Mouse (Mus musculus) mesoderm, embryonic 11.5 days (tissue): ENCODE measurements around the gene Mecr.
A peak's percentile ranks its signal among the peaks of the same experiment; 100 is the strongest.

ENCODE experiments used
- DNase-seq: peaks from one replicate; pipeline ENCODE4 v3.0.0-alpha.2; 2012; ENCODE audit warnings: low read depth, low spot score

Gene Mecr

DNA sequence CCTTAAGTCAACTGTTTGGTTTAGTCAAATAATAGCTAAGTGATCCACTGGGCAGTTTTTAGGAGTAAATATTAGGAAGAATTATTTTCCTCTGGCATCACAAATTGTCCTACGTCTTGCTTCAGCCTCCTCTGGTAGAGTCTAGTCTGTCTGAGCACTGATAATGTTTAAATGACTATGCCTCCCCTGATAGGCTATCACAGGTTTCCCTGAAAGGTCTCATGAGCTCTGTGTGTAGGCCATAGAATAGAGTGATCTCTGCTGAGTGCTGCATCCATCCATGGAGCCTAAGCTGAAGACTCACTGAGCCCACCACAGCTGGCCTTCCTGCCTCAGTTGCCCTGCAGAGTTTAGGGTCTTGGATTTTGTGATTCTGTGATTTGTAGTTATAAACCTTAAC is 45.3 kb downstream of the Mecr start:
- DNase-seq, result no peak

DNA sequence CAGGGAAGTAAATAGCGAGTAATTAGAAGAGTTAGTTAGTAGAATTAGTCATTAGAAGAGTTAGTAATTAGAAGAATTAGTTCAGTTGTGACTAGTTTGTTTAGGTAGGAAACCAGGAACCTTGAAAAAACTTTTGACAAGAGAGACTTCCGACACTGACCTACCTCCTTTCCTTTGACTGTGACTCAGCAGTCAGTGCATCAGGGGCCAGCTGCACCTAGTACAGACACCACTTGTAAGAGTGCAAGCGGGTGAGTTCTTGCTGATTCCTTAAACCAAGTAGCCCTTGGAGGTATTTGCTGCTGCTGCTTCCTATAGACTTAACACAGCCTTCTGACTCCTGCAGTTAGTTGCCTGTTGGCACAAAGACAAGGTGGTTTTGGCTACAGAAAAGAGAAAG is 47.4 kb downstream of the Mecr start:
- no peak for DNase-seq

- DNase-seq, result no peak
Measured at GRCm38 (mm10) chr4:131897109-131897508, 53.8 kb downstream of the Mecr start.

GRCm38 (mm10) chr4:131897787-131898186 is 54.5 kb downstream of the Mecr start:
- no peak for DNase-seq

DNA sequence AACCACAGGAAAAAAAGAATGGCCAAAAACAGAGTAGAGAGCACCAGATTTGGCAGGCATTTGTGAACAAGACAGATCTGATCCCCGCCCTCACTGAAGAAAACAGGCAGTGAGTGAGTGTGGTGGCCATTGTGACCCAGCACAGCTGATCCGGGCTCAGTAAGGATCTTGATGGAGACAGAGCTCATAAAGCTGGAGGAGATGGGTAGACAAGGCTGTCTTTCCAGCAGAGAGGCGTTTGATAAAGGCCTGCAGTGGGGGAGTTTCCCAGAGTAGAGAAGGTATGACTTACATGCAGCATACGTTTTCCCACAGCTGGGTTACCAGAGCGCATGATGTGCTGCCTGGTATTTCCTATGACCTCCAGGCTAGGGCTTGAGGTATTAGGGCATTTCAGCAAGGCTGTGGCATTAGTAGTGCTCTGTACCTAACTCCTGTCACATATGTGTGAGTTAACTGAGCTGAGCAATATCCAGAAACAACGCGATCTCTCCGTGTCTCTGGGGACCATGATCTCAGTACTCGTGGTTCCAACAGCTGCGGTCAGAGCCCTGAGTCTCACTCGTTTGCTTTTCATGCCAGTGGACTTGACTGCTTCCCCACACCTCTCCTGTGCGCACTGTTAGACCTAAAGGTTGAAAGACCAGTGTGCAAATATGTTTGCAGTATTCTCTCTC is 55.4 kb downstream of the Mecr start:
- DNase-seq, result no peak

DNA sequence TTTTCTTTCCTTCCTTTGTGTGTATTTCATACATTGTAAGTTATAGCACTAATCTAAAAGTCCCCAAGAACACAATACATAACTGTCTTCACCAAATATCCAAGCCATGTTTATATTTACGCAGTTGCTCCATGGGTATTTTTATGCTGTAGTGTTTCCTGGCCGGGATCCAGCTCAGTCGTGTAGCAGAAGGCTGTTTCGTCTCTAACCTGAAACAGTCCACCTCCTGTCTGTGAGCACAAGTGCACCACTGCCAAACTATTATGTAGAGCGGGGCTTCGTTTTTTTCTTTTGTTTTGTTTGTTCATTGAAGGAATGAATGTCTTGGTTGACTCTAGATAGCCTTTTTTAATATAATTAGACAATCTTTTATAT is 55.9 kb downstream of the Mecr start:
- DNase-seq, result no peak

DNA sequence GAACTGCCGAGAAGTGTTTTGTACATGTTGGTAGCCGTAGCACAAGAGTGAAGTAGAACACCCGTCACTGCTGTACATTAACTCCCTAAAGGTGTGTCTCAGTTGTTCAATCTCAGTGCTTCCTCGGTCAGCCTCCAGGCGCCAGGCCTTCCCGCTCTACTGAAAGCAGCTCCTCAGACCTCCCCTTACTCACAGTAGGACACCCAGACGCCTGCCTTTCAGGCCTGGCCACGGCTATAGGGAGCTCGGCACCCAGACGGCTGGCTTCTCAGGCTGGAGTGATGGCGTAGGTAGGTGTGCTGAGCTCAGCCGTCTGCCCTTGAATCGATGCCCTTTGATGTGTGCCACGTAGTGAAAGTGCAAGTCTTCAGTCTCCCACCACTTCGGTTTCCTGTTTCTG is 57.8 kb downstream of the Mecr start:
- no peak for DNase-seq

DNA sequence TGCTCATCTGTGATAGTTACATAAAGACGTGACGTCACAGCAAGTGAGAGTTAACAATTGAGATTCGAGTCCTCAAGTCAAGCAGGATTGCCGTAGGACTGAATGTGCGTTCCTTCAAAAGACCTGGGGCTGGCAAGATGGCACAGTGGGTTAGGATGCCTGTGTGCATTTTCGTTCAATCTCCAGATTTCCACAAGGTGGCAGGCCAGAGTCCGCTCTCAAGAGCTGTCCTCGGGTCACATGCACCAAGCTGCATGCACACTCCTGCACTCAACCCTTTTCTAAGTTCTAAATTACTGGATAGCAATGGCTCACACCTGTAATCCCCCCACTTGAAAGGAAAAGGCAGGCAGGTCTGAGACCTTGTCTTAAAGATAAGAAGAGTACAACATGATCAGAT is 61.2 kb downstream of the Mecr start:
- peak; percentile 55 for DNase-seq

DNA sequence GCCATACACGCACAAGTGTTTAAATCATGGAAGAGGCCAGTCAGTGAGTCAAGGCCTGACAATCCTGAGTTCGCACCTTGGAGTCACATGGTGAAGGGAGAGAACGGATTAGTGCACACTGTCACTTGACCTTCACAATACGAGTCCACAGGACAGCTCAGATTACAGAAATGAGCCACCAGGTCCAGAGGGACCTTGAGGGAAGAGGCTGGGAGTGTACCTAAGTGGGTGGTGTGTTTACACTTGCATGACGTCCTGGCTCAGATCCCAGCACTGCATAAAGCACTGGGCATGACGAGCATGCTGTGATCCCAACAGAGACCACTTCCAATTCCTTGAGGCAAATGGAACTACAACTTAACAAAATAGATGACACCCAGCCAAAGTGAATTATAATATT is 63.2 kb downstream of the Mecr start:
- DNase-seq, result no peak

- DNase-seq, result no peak
Measured at GRCm38 (mm10) chr4:131907912-131908311, 64.6 kb downstream of the Mecr start.

GRCm38 (mm10) chr4:131910237-131910994 is 67.1 kb downstream of the Mecr start:
- peak; percentile 73 for DNase-seq

DNA sequence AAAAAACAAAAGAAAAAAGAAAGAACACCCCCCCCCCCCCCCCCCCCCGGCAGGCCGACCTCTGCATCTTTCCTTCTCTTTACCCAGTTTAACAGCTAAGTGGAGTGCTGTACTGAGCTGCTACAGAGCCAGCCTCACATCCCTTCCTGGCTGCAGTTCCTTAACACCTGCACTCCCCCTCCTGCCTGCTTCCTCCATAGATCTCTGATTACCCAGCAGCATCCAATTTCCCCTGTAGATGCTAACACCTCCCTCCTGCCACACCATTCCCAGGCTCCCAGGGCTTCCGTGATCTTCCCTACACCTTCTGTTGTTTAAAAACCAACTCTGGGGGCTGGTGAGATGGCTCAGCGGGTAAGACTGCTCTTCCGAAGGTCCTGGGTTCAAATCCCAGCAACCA is 68.3 kb downstream of the Mecr start:
- no peak for DNase-seq

DNA sequence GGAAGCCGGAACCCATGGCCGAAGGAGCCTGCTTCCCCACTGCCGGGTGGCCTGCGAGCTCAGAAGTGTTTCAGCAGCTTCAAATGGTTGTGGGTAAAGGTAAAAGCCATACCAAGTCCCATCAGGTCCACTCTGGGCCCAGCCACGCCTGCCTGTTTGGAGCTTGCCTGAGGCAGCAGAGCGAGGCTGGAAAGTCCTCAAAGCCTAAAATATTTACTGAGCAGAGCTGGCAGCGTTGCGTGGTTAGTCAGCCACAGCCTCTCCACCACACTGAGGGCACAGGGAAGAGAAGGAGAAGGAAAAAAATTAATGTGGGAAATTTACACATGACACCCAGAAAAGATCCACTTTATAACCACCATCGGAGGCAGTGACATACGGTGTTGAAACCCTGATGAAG is 70.3 kb downstream of the Mecr start:
- no peak for DNase-seq

DNA sequence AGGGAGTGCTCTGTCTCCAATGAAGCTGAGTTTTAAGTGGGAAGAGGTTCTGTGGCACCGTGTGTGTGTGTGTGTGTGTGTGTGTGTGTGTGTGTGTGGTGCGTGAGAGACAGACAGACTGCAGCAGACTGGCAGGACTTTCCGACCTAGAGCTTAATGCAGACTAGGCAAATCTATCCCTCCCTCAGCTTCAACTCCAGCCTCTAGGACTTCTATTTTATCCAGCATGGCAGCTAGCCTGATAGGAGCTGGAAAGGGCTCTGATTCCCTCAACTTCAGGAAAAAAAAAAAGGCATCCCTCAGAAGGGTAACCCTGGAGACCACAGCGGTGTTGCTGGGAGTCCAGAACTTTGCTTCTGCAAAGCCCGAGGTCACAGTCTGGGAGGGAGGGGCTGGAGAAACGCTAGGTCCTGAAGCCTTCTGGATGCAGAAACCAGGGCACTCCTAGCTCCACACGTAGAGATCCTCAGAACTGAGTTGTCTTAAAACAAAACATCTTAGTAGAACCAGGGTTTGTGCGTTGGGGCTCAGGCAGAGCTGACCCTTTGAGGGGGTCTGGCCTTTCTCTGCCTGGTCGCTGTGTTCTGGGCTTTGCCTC is 70.9 kb downstream of the Mecr start:
- no peak for DNase-seq

- peak; percentile 83 for DNase-seq
Measured at GRCm38 (mm10) chr4:131914891-131915469, 71.7 kb downstream of the Mecr start.

- DNase-seq, result no peak
Measured at GRCm38 (mm10) chr4:131915821-131916328, 72.6 kb downstream of the Mecr start.

GRCm38 (mm10) chr4:131916425-131916824 is 73.2 kb downstream of the Mecr start:
- peak; percentile 80 for DNase-seq

DNA sequence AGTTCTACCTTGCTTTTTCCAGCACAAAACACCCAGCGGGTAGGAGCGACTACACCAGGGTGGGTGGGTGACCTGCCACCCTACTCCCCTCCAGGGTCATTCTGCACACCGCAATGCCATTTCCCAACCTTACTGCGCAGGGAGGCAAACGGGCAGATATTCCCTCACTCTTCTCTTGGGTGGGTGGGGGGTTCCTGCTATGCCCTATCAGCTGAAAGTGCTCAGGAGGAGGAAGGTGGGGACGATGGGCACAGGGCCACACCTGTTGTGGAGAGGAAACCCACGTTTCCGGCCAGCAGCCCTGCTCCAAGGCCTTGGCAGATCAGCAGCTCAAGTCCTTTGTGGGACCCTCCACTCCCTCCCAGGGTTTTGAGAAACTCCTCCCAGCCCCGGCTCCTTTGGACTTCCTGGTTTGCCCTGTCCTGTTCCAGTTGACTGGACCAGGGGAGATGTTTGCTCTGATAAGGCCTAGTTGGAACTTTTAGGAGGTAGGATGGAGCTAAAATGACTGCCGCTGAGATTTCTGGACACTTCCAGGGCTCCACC is 73.8 kb downstream of the Mecr start:
- no peak for DNase-seq
